Mouse (Mus musculus) heart, postnatal 25 days (tissue): ENCODE measurements around the gene Slc30a1. TPM values are rescaled to one million over a fixed set of nuclear protein-coding genes. Genes with fewer than 3 reads are reported as not detected.

Source experiments
- total RNA-seq, 2 experiments: library from RNA; stranded (reverse); gene quantifications; 2 replicates each; pipeline ENCODE4 v1.2.3; 2021

Slc30a1 gene
- total RNA-seq, 2 experiments from 2014 or later = 18.4 to 25.6 TPM

Other genes starting within 250 kb of the Slc30a1 start
- 10 to 100 TPM; 88.1 to 99.8 TPM for gene Lpgat1, start 188.9 kb upstream of the Slc30a1 start, total RNA-seq
- under 1 TPM; 0.57 to 0.78 TPM for gene Nek2, start 85.3 kb upstream of the Slc30a1 start, total RNA-seq
- under 1 TPM; 0.28 to 0.31 TPM for gene Rd3, start 70.6 kb downstream of the Slc30a1 start, total RNA-seq
- gene Traf5, start 185.8 kb downstream of the Slc30a1 start, total RNA-seq = 1 to 10 TPM; 7.0 to 7.5 TPM
- gene Rcor3, start 231.3 kb downstream of the Slc30a1 start, total RNA-seq = 10 to 100 TPM; 32.1 to 35.8 TPM